ENCODE assay signal across 35 mouse cellular contexts in genomic region chr6:33286376-33286775, GRCm38 (mm10).
"Had no signal": no experiment of that assay in that cellular context is flagged by ENCODE, and none has a peak within 500 bp of the region (broad histone marks: within the 10 kb centered on the region; RNA-seq: fewer than 3 reads in every experiment).

No protein-coding gene starts in this region.

- DNase-seq: heart, postnatal 10 days; heart, postnatal 14 days; heart, postnatal 36 days; heart, postnatal 4 days; kidney, adult 11 months; kidney, adult 18-20 months; kidney, adult 2 months; kidney, adult 8-10 months; kidney, adult 9 months; kidney, postnatal 10 days; kidney, postnatal 14 days; kidney, postnatal 25 days; kidney, postnatal 36 days; kidney, postnatal 4 days; layer of hippocampus, adult 9-11 months; layer of hippocampus, postnatal 36 days had no signal

- H3K27me3 ChIP-seq: heart, embryonic 12.5 days; heart, embryonic 13.5 days; heart, embryonic 15.5 days; hindbrain, embryonic 12.5 days; hindbrain, embryonic 13.5 days; hindbrain, embryonic 15.5 days; intestine, embryonic 15.5 days; kidney, embryonic 15.5 days had no signal

- H3K9me3 ChIP-seq: heart, embryonic 10.5 days; heart, embryonic 12.5 days; heart, embryonic 13.5 days; heart, embryonic 15.5 days; hindbrain, embryonic 10.5 days; hindbrain, embryonic 12.5 days; hindbrain, embryonic 13.5 days; hindbrain, embryonic 15.5 days; intestine, embryonic 15.5 days; kidney, embryonic 15.5 days had no signal

- ATAC-seq: hindbrain, embryonic 16.5 days; hindbrain, postnatal 0 days; inflammation-experienced regulatory T-cells, adult 6 months; intestine, embryonic 15.5 days; intestine, embryonic 16.5 days; intestine, postnatal 0 days had no signal

- H3K4me1 ChIP-seq: heart, embryonic 10.5 days; heart, embryonic 12.5 days; heart, embryonic 13.5 days; heart, embryonic 15.5 days; hindbrain, embryonic 10.5 days; hindbrain, embryonic 12.5 days; intestine, embryonic 15.5 days; kidney, embryonic 15.5 days had no signal

- H3K4me2 ChIP-seq: heart, embryonic 11.5 days; heart, embryonic 12.5 days; heart, embryonic 13.5 days; heart, embryonic 15.5 days; hindbrain, embryonic 12.5 days; hindbrain, embryonic 13.5 days; hindbrain, embryonic 14.5 days; hindbrain, embryonic 15.5 days; intestine, embryonic 15.5 days; kidney, embryonic 15.5 days had no signal

- H3K9ac ChIP-seq: heart, embryonic 12.5 days; heart, embryonic 13.5 days; heart, embryonic 15.5 days; hindbrain, embryonic 12.5 days; hindbrain, embryonic 13.5 days; hindbrain, embryonic 14.5 days; hindbrain, embryonic 15.5 days; intestine, embryonic 15.5 days; kidney, embryonic 15.5 days had no signal

- H3K36me3 ChIP-seq: heart, embryonic 10.5 days; heart, embryonic 12.5 days; heart, embryonic 13.5 days; heart, embryonic 15.5 days; hindbrain, embryonic 10.5 days; hindbrain, embryonic 12.5 days; hindbrain, embryonic 13.5 days; hindbrain, embryonic 15.5 days; intestine, embryonic 15.5 days; kidney, embryonic 15.5 days had no signal

- H3K4me3 ChIP-seq: heart, embryonic 10.5 days; heart, embryonic 12.5 days; heart, embryonic 13.5 days; heart, embryonic 15.5 days; hindbrain, embryonic 10.5 days; hindbrain, embryonic 12.5 days; hindbrain, embryonic 13.5 days; hindbrain, embryonic 15.5 days; intestine, embryonic 15.5 days; kidney, embryonic 15.5 days; layer of hippocampus, adult 2 months had no signal

- H3K27ac ChIP-seq: heart, embryonic 10.5 days; heart, embryonic 13.5 days; heart, embryonic 15.5 days; hindbrain, embryonic 10.5 days; hindbrain, embryonic 12.5 days; hindbrain, embryonic 13.5 days; hindbrain, embryonic 14.5 days; hindbrain, embryonic 15.5 days; hindbrain, postnatal 0 days; intestine, embryonic 15.5 days; kidney, embryonic 15.5 days; kidney, postnatal 0 days; layer of hippocampus, adult 2 months had no signal
